Mouse (Mus musculus): Measurements from ENCODE around the gene Trappc4.

DNA sequence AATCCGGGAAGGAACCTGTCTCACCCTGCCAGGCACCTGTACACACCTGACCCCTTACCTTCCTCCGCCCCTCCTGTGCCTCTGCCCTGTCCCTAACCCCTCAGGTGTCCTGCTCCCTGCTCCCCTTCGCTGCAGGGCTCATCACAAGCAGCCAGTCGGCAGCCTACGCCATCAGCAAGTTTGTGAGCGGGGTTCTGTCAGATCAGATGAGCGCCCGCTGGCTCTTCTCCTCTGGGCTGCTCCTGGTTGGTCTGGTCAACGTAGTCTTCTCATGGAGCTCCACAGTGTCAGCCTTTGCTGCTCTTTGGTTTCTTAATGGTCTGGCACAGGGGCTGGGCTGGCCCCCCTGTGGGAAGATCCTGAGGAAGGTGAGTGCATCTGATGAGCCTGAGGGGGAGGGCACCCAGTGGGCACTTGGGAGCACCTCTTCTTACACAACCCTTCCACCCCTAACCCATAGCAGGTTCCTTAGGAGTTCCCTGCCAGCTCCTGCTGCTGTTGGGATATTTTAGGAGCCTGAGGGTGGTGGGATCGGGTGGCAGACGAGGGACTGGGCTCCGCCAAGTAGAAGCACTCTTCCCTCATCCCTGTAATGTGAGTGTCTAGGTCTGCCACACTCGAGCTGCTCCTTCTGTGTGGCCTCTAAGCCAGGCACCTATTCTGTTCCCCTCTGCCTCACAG, 8.1 kb downstream of the Trappc4 start:
- TF ChIP-seq CTCF (IDR thresholded peaks at IDR 0.05; ENCODE audit: borderline replicate concordance, insufficient read depth, low read length) (no peak), POLR2A (IDR thresholded peaks at IDR 0.05; ENCODE audit: low read depth, low read length) (no peak)
